Mouse (Mus musculus) CH12.LX (cell line): ENCODE results near the gene Rrnad1.
A peak's percentile ranks its signal among the peaks of the same experiment; 100 is the strongest.

Experiments
- CTCF ChIP-seq, 2 experiments: IDR thresholded peaks in 1 of 2; conservative IDR thresholded peaks in 1 of 2; 2 replicates each; pipeline ENCODE4 v1.5.1; 2011 to 2012; ENCODE audit warnings: low read depth in 2 of 2, low read length in 2 of 2, improper control_type of control experiment in 1 of 2, inconsistent platforms in 1 of 2, mild to moderate bottlenecking in 1 of 2, moderate library complexity in 1 of 2
- MYC ChIP-seq: IDR thresholded peaks from 2 replicates; pipeline ENCODE4 v1.6.1; 2011; ENCODE audit warnings: low read depth, mild to moderate bottlenecking, improper control_type of control experiment, low read length
- POLR2A ChIP-seq: IDR thresholded peaks from 2 replicates; pipeline ENCODE4 v1.6.1; 2011; ENCODE audit warnings: low read depth, mild to moderate bottlenecking, improper control_type of control experiment, low read length
- SMC3 ChIP-seq: IDR thresholded peaks from 2 replicates; pipeline ENCODE4 v1.6.1; 2011; ENCODE audit warnings: low read depth, low read length, improper control_type of control experiment
- TBP ChIP-seq: conservative IDR thresholded peaks from 2 replicates; pipeline ENCODE4 v1.6.1; 2011; ENCODE audit warnings: low read depth, low read length, improper control_type of control experiment
- ZC3H11A ChIP-seq: IDR thresholded peaks from 2 replicates; pipeline ENCODE4 v1.6.1; 2012; ENCODE audit warnings: low read depth, mild to moderate bottlenecking, inconsistent platforms, low read length, improper control_type of control experiment
- ZNF384 ChIP-seq: IDR thresholded peaks from 2 replicates; pipeline ENCODE4 v1.6.1; 2012; ENCODE audit warnings: low read depth, low read length, improper control_type of control experiment, inconsistent platforms

- peak; percentile 38; the same call in 1 of the 2 replicates for TF ChIP-seq POLR2A
- no peak for TF ChIP-seq CTCF (conservative IDR thresholded peaks at IDR 0.05 in 1 of 2, IDR thresholded peaks at IDR 0.05 in 1 of 2; ENCODE audit: low read depth in 2 of 2, low read length in 2 of 2)
- no peak for TF ChIP-seq SMC3
- no peak for TF ChIP-seq ZC3H11A
- no peak for TF ChIP-seq TBP
- peak; percentile 84 for TF ChIP-seq MYC
- no peak for TF ChIP-seq ZNF384
Observed at GRCm38 (mm10) chr3:87906981-87907857, 23.3 kb downstream of the Rrnad1 start.
